Mouse (Mus musculus) ES-E14 (cell line): ENCODE data around the gene Nod2.

Source experiments
- ZC3H11A ChIP-seq: IDR thresholded peaks from 2 replicates; pipeline ENCODE4 v1.6.1; 2012; ENCODE audit warnings: low read depth, mild to moderate bottlenecking, inconsistent platforms, low read length, borderline replicate concordance
- ZNF384 ChIP-seq: IDR thresholded peaks from 2 replicates; pipeline ENCODE4 v1.6.1; 2012; ENCODE audit warnings: low read depth, low read length, inconsistent platforms

DNA sequence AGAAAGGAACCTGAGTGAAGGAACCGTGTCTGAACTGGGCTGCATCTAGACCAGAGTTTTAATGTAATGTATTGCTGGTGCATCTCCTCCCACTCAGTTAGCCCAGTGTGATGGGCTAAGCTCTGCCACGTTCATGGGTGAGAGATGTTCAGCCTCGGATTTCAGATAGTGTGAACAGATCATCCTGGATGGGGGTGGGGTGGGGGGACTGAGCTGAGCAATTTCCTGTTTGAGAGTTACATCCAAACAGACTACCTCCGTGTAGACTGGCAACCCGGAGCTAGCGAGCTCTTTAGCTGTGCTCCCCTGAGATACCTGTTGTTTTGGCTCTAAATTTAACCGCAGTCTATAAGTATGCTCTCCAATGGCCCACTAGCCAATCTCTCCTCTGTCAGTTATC lies 44.8 kb downstream of the Nod2 start:
- TF ChIP-seq ZNF384 (no peak), ZC3H11A (no peak)
